Mouse (Mus musculus): ENCODE measurements around the gene Cyb561.

DNA sequence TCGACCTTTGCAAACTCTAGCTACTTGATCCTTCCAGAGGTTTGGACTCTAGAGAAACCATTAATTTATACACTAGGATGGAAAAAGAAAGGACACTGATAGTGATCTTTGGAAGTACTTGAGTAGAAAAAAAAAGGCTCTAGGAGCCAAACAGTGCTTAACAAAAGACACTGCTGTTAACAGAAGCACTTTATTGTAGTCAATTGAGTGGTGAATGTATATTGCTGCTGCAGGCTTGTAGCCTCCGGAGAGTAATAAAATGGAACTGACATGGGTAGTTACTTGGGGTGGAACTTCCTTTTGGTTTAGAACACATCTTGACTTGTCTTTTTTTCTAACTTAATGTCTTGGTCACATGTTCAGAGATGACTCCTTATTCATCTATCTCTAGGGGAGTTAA lies 43.5 kb downstream of the Cyb561 start:
- TF ChIP-seq CTCF (IDR thresholded peaks at IDR 0.05) (no peak), POLR2A (IDR thresholded peaks at IDR 0.05; ENCODE audit: insufficient read depth, low read depth, low read length) (no peak)

Data from heart, adult 2 months (tissue).